Mouse (Mus musculus) liver, embryonic 16.5 days (tissue): Measurements from ENCODE around the gene Nek7. TPM values are rescaled to one million over a fixed set of nuclear protein-coding genes. Genes with fewer than 3 reads are reported as not detected.

Experiments used
- ATAC-seq: fragments of 200-750 bp; cut with Nextera tagmentation; 2 replicates; pipeline ENCODE4 v1.8.0; 2017; ENCODE audit warnings: low read depth, mild to moderate bottlenecking, moderate number of reproducible peaks, moderate library complexity
- H3K27ac ChIP-seq: fragments of 300-500 bp; sonication (generic); 2 replicates; pipeline ENCODE4 v1.5.1; 2014; ENCODE audit warnings: mild to moderate bottlenecking, low read length
- H3K27me3 ChIP-seq: fragments of 300-500 bp; sonication (generic); 2 replicates; pipeline ENCODE4 v1.6.1; 2014; ENCODE audit warnings: low read depth, low read length, mixed read lengths; ENCODE audit not compliant: control insufficient read depth, insufficient read depth
- H3K36me3 ChIP-seq: fragments of 300-500 bp; sonication (generic); 2 replicates; pipeline ENCODE4 v1.6.1; 2014; ENCODE audit warnings: mild to moderate bottlenecking; ENCODE audit not compliant: control insufficient read depth, insufficient read depth
- H3K4me1 ChIP-seq: fragments of 300-500 bp; sonication (generic); 2 replicates; pipeline ENCODE4 v1.6.1; 2014; ENCODE audit warnings: low read depth, low read length, mixed read lengths; ENCODE audit not compliant: control insufficient read depth
- H3K4me2 ChIP-seq: fragments of 300-500 bp; sonication (generic); 2 replicates; pipeline ENCODE4 v1.6.1; 2014; ENCODE audit warnings: low read depth, low read length, mixed read lengths
- H3K4me3 ChIP-seq: fragments of 300-500 bp; sonication (generic); 2 replicates; pipeline ENCODE4 v1.5.1; 2014; ENCODE audit warnings: low read depth, mild to moderate bottlenecking, low read length
- H3K9ac ChIP-seq: fragments of 300-500 bp; sonication (generic); 2 replicates; pipeline ENCODE4 v1.6.1; 2014; ENCODE audit warnings: low read depth, low read length
- H3K9me3 ChIP-seq: fragments of 300-500 bp; sonication (generic); replicated peaks from 2 replicates; pipeline ENCODE4 v1.6.1; 2016; ENCODE audit warnings: low read length; ENCODE audit not compliant: control insufficient read depth
- WGBS: fragments of 180-500 bp; shearing (Covaris S2); extraction: QIAGEN DNeasy Blood & Tissue Kit; methylation state at CpG from one replicate; pipeline ENCODE4 v1.1.7; 2014; ENCODE audit not compliant: insufficient replicate concordance; 5-methylcytosine and 5-hydroxymethylcytosine counted together
- polyA plus RNA-seq: library from polyadenylated mRNA; unstranded; fragments of >200 nt; fragmentation: Nextera tagmentation; extraction: Ambion mirVana; gene quantifications from 2 replicates; pipeline ENCODE4 v1.2.1, GENCODE M21; 2015

Gene Nek7
- polyA plus RNA-seq, 1 experiment from 2014 or later, result 15.3 TPM

DNA sequence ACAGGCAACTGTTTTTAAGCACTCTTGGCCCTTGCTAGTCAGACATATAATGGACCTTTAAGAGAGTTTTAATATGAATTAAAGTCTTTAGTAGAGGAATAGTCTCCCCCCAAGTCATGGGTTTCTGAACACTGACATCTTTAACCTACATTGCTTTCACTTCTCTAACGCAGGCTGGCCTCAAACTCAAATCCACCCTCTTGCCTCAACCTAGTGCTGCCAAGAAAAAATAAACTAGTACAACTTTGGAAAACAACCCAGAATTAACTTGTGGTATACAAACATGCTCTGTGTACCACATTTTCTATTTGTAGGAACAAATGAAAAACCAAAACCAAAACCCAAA lies 77.8 kb downstream of the Nek7 start:
- H3K4me2 ChIP-seq, result no peak overlapping the region
- H3K4me1 ChIP-seq, result no peaks in the 10 kb centered on the region
- H3K27ac ChIP-seq, result no peak overlapping the region
- no peaks in the 10 kb centered on the region for H3K27me3 ChIP-seq
- H3K9me3 ChIP-seq, result no peaks in the 10 kb centered on the region
- H3K9ac ChIP-seq, result no peak overlapping the region
- WGBS, result 68% methylated on average over 1 of the region's 1 CpGs
- no peaks in the 10 kb centered on the region for H3K36me3 ChIP-seq
- H3K4me3 ChIP-seq, result no peak overlapping the region
- no peak for ATAC-seq

DNA sequence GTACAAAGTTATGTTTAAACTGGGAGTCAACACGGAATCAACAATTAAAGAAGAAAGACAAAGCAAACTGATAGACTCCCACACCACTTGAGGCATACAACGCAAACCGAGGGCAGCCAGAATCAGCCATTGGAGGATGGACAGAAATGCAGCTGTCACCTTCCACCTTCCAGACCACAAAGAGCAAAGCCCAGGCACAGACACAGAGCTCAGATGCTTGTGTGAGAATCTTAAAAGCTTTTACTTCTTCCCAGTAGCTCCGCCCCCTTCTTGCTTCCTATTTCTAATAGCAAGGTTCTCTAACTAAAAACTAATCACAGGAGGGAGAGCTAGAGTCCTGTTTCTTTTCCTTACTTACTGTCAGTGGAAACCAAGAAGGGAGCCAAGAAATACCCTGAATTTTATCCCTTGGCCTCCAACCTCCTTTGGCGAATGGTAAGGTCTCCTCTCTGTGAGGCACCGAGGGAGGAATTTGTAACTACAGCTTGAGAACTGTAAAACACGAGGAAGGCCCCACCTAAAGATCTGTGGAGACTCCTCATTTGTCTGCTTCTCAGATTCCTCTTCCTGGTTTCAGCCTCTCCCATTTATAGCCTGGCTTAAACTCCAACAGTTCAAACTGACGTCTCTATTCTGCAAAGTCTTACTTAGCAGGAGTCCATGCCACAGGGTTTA lies 78.3 kb downstream of the Nek7 start:
- Histone ChIP-seq H3K9ac (no peak overlapping the region), H3K36me3 (no peaks in the 10 kb centered on the region), H3K9me3 (no peaks in the 10 kb centered on the region), H3K27ac (no peak overlapping the region), H3K27me3 (no peaks in the 10 kb centered on the region), H3K4me2 (no peak overlapping the region), H3K4me1 (no peaks in the 10 kb centered on the region), H3K4me3 (no peak overlapping the region)
- ATAC-seq, result no peak
- 52% methylated on average over 8 of the region's 8 CpGs for WGBS

DNA sequence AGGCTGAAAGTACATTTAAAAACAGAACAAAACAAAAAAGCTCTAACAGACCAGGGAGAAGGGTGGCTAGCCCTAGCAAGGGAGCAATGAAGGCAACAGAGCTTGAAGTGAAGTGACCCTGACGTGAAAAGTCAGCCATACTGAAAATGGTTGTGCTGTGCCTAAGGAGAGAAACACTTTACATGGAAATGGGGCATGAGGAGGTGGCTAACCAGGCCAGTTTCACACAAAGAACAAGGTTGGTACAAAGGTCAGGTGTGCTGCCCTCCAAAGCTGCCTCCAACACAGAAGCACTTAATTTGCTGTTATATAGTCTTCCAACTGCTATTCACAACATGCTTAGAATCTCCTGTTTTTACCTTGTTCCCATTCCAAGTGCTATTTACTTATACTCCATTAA lies 80.2 kb downstream of the Nek7 start:
- H3K27ac ChIP-seq, result no peak overlapping the region
- H3K4me3 ChIP-seq, result no peak overlapping the region
- H3K9ac ChIP-seq, result no peak overlapping the region
- H3K9me3 ChIP-seq, result no peaks in the 10 kb centered on the region
- no peaks in the 10 kb centered on the region for H3K27me3 ChIP-seq
- H3K4me1 ChIP-seq, result no peaks in the 10 kb centered on the region
- no peak for ATAC-seq
- 60% methylated on average over 1 of the region's 1 CpGs for WGBS
- H3K36me3 ChIP-seq, result no peaks in the 10 kb centered on the region
- H3K4me2 ChIP-seq, result no peak overlapping the region

DNA sequence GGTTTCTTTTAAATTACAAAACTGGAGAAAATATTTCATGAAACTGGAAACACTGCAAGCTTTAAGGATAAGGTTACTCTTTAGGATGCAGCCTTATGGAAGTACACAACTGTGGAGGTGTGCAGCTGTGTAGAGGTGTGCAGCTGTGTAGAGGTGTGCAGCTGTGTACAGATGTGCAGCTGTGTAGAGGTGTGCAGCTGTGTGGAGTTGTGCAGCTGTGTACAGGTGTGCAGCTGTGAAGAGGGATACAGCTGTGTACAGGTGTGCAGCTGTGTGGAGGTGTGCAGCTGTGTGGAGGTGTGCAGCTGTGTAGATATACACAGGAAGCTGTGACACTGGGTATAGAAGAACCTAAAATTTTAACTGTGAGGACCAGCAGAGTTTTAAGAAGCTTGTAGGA lies 81.7 kb downstream of the Nek7 start:
- Histone ChIP-seq H3K36me3 (no peaks in the 10 kb centered on the region), H3K27me3 (no peaks in the 10 kb centered on the region), H3K4me2 (no peak overlapping the region)

DNA sequence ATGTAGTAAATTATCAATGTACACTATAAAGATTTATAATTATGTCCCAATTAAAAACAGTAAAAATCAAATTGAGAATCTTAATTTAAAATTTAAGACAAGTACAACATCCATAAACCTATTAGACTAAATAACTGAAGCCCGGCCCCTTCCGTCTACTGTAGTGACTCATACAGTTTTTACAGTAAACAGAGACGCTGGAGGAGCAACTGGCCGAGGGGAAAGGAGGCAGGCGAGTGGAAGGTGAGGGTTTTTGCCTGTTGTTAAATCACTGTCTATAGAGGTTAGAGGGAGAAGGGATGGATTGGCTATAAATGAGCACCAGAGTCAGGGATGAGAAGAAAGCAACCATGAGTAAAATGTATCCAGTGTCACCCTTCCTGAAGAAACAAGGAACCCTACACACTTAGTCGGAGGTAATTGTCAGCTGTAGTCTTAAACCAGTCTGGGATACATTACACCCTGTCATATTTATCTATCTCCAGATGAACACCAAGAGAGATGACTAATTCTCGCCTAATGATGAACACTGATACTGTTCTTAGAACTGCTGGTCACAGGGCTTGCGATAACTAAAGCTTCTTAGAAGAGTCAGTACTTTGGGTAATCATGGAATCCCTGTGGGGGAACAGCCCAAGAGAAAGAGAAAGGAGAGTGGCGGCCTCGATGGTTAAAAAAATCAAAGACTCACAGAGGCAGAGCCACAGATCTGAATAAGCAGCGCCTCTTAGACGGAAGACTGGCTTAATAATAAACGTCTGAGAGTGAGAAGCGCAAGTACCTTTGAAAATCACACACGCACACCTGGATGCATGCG lies 84.0 kb downstream of the Nek7 start:
- no peak for ATAC-seq
- Histone ChIP-seq H3K4me3 (no peak overlapping the region), H3K4me1 (no peaks in the 10 kb centered on the region), H3K36me3 (no peaks in the 10 kb centered on the region), H3K9me3 (no peaks in the 10 kb centered on the region), H3K9ac (no peak overlapping the region), H3K27ac (no peak overlapping the region), H3K4me2 (no peak overlapping the region), H3K27me3 (no peaks in the 10 kb centered on the region)
- WGBS, result 77% methylated on average over 16 of the region's 16 CpGs

More for the DNA sequence above, 81.7 kb downstream of the Nek7 start:
- ATAC-seq, result no peak
- H3K4me1 ChIP-seq, result no peaks in the 10 kb centered on the region
- H3K27ac ChIP-seq, result no peak overlapping the region
- no peaks in the 10 kb centered on the region for H3K9me3 ChIP-seq
- H3K9ac ChIP-seq, result no peak overlapping the region
- no peak overlapping the region for H3K4me3 ChIP-seq

DNA sequence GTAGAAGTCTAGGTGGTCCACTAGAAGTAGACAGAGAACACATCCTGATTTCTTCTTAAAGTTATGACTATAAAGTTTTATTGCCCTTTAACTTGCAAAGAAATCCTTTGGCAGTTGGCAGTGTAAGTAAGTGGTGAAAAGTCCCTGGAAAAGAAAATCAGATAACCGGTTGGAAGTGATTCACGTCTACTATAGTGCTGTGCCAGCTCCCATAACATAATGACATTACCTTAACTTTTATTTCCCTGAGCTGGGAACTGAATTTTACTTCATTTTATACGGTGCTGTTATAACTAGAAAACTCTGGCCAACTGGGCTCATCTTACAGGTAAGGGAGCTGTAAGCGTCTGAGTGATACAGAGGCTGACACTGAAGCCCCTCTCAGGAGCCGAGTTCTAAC lies 89.3 kb downstream of the Nek7 start:
- WGBS, result 81% methylated on average over 5 of the region's 5 CpGs
- ATAC-seq, result no peak
- no peak overlapping the region for H3K4me2 ChIP-seq

DNA sequence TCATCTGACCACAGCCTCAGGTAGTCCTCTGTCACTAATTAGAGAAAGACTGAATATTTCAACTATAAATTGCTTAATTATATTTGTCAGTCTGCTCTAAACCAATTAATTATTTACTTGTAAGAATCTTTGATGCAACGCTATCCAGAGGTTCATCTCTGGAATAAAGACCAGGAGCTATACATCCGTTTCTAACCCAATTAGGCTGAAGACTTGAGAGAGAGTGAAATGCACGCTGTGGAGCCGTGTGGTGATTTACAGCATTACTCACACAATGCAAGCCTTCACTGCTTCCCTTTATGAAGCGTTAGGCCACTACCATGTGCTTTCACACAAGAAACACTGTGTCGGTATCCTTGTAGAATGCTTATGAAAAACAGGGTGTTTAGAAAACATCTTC lies 96.0 kb downstream of the Nek7 start:
- Histone ChIP-seq H3K4me2 (no peak overlapping the region), H3K36me3 (no peaks in the 10 kb centered on the region), H3K4me1 (no peaks in the 10 kb centered on the region), H3K9me3 (no peaks in the 10 kb centered on the region), H3K27me3 (no peaks in the 10 kb centered on the region), H3K4me3 (no peak overlapping the region), H3K27ac (no peak overlapping the region), H3K9ac (no peak overlapping the region)
- 82% methylated on average over 6 of the region's 6 CpGs for WGBS
- ATAC-seq, result no peak

More for the DNA sequence above, 89.3 kb downstream of the Nek7 start:
- Histone ChIP-seq H3K27me3 (no peaks in the 10 kb centered on the region), H3K9ac (no peak overlapping the region), H3K4me1 (no peaks in the 10 kb centered on the region), H3K36me3 (no peaks in the 10 kb centered on the region), H3K4me3 (no peak overlapping the region), H3K9me3 (no peaks in the 10 kb centered on the region), H3K27ac (no peak overlapping the region)

DNA sequence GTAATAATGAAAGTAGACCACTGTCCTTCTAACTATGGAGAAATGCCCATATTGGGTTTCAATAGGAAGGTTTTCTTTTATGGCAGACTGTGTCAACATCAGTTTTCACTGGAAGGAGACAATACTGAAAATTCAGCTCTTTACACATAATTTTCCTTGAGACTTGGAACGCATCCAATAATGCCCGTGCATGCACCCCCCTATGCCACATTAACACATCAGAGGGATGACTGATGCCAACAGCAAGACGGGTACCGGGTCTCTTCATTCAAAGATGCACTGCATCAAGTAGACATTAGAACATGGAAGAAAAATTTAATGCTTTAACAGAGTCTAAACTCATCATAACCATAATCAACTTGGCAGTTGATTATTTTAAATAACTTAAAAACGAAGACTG lies 101.7 kb downstream of the Nek7 start:
- Histone ChIP-seq H3K9ac (no peak overlapping the region), H3K27ac (no peak overlapping the region), H3K4me3 (no peak overlapping the region), H3K27me3 (no peaks in the 10 kb centered on the region), H3K36me3 (no peaks in the 10 kb centered on the region; the same call in 1 of the 2 replicates), H3K4me1 (no peaks in the 10 kb centered on the region; the same call in 1 of the 2 replicates), H3K4me2 (no peak overlapping the region), H3K9me3 (no peaks in the 10 kb centered on the region)
- ATAC-seq, result no peak
- WGBS, result 71% methylated on average over 5 of the region's 5 CpGs

DNA sequence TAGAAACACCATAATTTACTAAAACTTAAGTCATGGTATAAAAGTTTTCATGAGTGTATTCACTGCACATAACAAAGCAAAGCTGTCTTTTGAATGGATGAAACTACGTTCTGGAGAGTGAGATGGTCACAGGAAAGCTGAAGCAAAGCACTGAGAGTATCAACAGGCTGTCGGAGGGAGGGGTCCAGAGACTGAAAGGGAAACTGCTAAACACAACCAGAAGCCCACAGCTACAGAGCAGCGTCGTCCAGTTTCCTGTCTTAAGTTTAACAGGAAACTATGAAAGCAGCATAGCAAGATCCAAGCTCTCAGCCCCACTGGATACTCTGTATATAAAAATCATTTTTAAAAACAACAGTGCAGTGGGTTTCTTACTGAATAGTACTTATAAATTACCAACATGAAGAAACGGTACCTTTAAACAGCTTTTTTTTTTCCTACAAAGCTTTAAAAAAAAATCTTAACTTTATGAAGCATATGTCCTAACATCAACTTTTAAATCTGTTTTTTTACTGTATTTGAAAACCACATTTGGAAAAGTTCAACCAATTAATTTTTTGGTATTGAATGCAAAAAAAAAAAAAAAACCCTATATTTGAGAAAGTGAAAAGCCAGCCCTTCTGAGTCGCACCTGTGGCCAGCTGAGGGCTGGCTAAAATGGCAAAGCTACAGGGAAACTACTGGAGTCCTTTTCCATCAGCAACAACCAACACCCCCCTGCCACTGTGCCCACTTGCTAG lies 102.4 kb downstream of the Nek7 start:
- 0 out of 2 replicates have a peak overlapping the region, but pooled peaks have one; percentile 9 for H3K4me2 ChIP-seq
- H3K9ac ChIP-seq, result no peak overlapping the region
- WGBS, result 23% methylated on average over 6 of the region's 6 CpGs
- ATAC-seq, result 0 out of 2 replicates have a peak, but pooled peaks have one; percentile 19
- no peak overlapping the region for H3K4me3 ChIP-seq
- H3K27me3 ChIP-seq, result no peaks in the 10 kb centered on the region
- no peaks in the 10 kb centered on the region; the same call in 1 of the 2 replicates for H3K36me3 ChIP-seq
- no peaks in the 10 kb centered on the region for H3K9me3 ChIP-seq
- H3K27ac ChIP-seq, result no peak overlapping the region
- H3K4me1 ChIP-seq, result no peaks in the 10 kb centered on the region; the same call in 1 of the 2 replicates
